Mouse (Mus musculus) layer of hippocampus, postnatal 10 days (tissue): ENCODE data around the gene Ttbk2. TPM values are rescaled to one million over a fixed set of nuclear protein-coding genes. Genes with fewer than 3 reads are reported as not detected.

ENCODE experiments used
- DNase-seq, 2 experiments: peaks; one replicate each; pipeline ENCODE4 v3.0.0; 2021; ENCODE audit warnings: low spot score in 2 of 2
- total RNA-seq, 2 experiments: library from RNA; stranded (reverse); gene quantifications; 2 replicates each; pipeline ENCODE4 v1.2.3; 2021

Ttbk2 gene
- total RNA-seq, 2 experiments from 2014 or later: 61.0 to 69.1 TPM

GRCm38 (mm10) chr2:120748041-120748440 lies 102.4 kb downstream of the Ttbk2 start:
- DNase-seq: no peak

GRCm38 (mm10) chr2:120745496-120745895 lies 104.9 kb downstream of the Ttbk2 start:
- no peak for DNase-seq

GRCm38 (mm10) chr2:120731877-120732530 lies 118.4 kb downstream of the Ttbk2 start:
- DNase-seq: no peak

GRCm38 (mm10) chr2:120731167-120731862 lies 119.1 kb downstream of the Ttbk2 start:
- peak; percentile 85 to 92 for DNase-seq

- no peak for DNase-seq
Observed at GRCm38 (mm10) chr2:120730639-120731166, 119.7 kb downstream of the Ttbk2 start.

GRCm38 (mm10) chr2:120729775-120730585 lies 120.4 kb downstream of the Ttbk2 start:
- DNase-seq: peak in 1 of 2 experiments; percentile 26

GRCm38 (mm10) chr2:120724176-120724575 lies 126.2 kb downstream of the Ttbk2 start:
- DNase-seq: no peak

- DNase-seq: no peak
Observed at GRCm38 (mm10) chr2:120723621-120724020, 126.8 kb downstream of the Ttbk2 start.

GRCm38 (mm10) chr2:120722491-120722890 lies 127.9 kb downstream of the Ttbk2 start:
- DNase-seq: no peak

- no peak for DNase-seq
Observed at GRCm38 (mm10) chr2:120721911-120722310, 128.5 kb downstream of the Ttbk2 start.

- no peak for DNase-seq
Observed at GRCm38 (mm10) chr2:120720821-120721220, 129.6 kb downstream of the Ttbk2 start.

GRCm38 (mm10) chr2:120718496-120718895 lies 131.9 kb downstream of the Ttbk2 start:
- no peak for DNase-seq

GRCm38 (mm10) chr2:120713441-120713840 lies 137.0 kb downstream of the Ttbk2 start:
- DNase-seq: no peak

GRCm38 (mm10) chr2:120710948-120711347 lies 139.5 kb downstream of the Ttbk2 start:
- DNase-seq: no peak

GRCm38 (mm10) chr2:120710154-120710553 lies 140.2 kb downstream of the Ttbk2 start:
- DNase-seq: no peak

- DNase-seq: no peak
Observed at GRCm38 (mm10) chr2:120707041-120707440, 143.4 kb downstream of the Ttbk2 start.

GRCm38 (mm10) chr2:120702675-120703074 lies 147.7 kb downstream of the Ttbk2 start:
- DNase-seq: no peak

GRCm38 (mm10) chr2:120700379-120700885 lies 150.0 kb downstream of the Ttbk2 start:
- no peak for DNase-seq

GRCm38 (mm10) chr2:120697767-120698166 lies 152.6 kb downstream of the Ttbk2 start:
- DNase-seq: no peak
